Mouse (Mus musculus) forebrain, embryonic 15.5 days (tissue): ENCODE results near the gene Dohh. TPM values are rescaled to one million over a fixed set of nuclear protein-coding genes. Genes with fewer than 3 reads are reported as not detected.

Source experiments
- ATAC-seq: fragments of 200-750 bp; cut with Nextera tagmentation; replicated peaks from 2 replicates; pipeline ENCODE4 v1.8.0; 2017; ENCODE audit warnings: mild to moderate bottlenecking, moderate TSS enrichment, moderate library complexity
- H3K27ac ChIP-seq: fragments of 300-500 bp; sonication (generic); replicated peaks from 2 replicates; pipeline ENCODE4 v1.5.1; 2015; ENCODE audit warnings: mild to moderate bottlenecking, inconsistent platforms
- H3K27me3 ChIP-seq: fragments of 300-500 bp; sonication (generic); 2 replicates; pipeline ENCODE4 v1.6.1; 2015; ENCODE audit warnings: inconsistent platforms
- H3K36me3 ChIP-seq: fragments of 300-500 bp; sonication (generic); 2 replicates; pipeline ENCODE4 v1.6.1; 2015; ENCODE audit warnings: mild to moderate bottlenecking, inconsistent platforms
- H3K4me1 ChIP-seq: fragments of 300-500 bp; sonication (generic); 2 replicates; pipeline ENCODE4 v1.6.1; 2015; ENCODE audit warnings: inconsistent platforms
- H3K4me2 ChIP-seq: fragments of 300-500 bp; sonication (generic); replicated peaks from 2 replicates; pipeline ENCODE4 v1.6.1; 2015; ENCODE audit warnings: mild to moderate bottlenecking, inconsistent platforms
- H3K4me3 ChIP-seq: fragments of 300-500 bp; sonication (generic); 2 replicates; pipeline ENCODE4 v1.5.1; 2015; ENCODE audit warnings: mild to moderate bottlenecking, inconsistent platforms
- H3K9ac ChIP-seq: fragments of 300-500 bp; sonication (generic); replicated peaks from 2 replicates; pipeline ENCODE4 v1.6.1; 2015; ENCODE audit warnings: mild to moderate bottlenecking, inconsistent platforms
- H3K9me3 ChIP-seq: fragments of 300-500 bp; sonication (generic); 2 replicates; pipeline ENCODE4 v1.6.1; 2016; ENCODE audit warnings: inconsistent platforms
- WGBS: fragments of 180-500 bp; shearing (Covaris S2); methylation state at CpG from one replicate; pipeline ENCODE4 v1.1.7; 2015; ENCODE audit warnings: mixed read lengths; 5-methylcytosine and 5-hydroxymethylcytosine counted together
- polyA plus RNA-seq: library from polyadenylated mRNA; unstranded; fragments of >200 nt; fragmentation: Nextera tagmentation; extraction: Ambion mirVana; gene quantifications from 2 replicates; pipeline ENCODE4 v1.2.1, GENCODE M21; 2015

The Dohh gene
- polyA plus RNA-seq, 1 experiment from 2014 or later: 88.2 TPM

- 2% methylated on average over 50 of the region's 59 CpGs for WGBS
These were observed 6.3 kb upstream of the Dohh start, which contains the start of gene Fzr1 for GRCm38 (mm10) chr10:81377793-81378552. Fzr1 (minus strand) TSS chr10:81378516.

GRCm38 (mm10) chr10:81378553-81379182, 5.6 kb upstream of the Dohh start:
- Histone ChIP-seq H3K4me3 (peak overlapping the region; percentile 91), H3K27me3 (no peaks in the 10 kb centered on the region), H3K9me3 (no peaks in the 10 kb centered on the region), H3K4me1 (peaks cover 31% of the 10 kb centered on the region), H3K4me2 (peak overlapping the region; percentile 86), H3K9ac (peak overlapping the region; percentile 40), H3K36me3 (peaks cover 3% of the 10 kb centered on the region; the same call in 1 of the 2 replicates), H3K27ac (peak overlapping the region; percentile 78)
- under 1% methylated on average over 45 of the region's 46 CpGs for WGBS
- peak; percentile 97 for ATAC-seq

More at GRCm38 (mm10) chr10:81377793-81378552, 6.3 kb upstream of the Dohh start, which contains the start of gene Fzr1:
- no peaks in the 10 kb centered on the region for H3K9me3 ChIP-seq
- peak within 1 kb of the TSS; percentile 86 for H3K4me2 ChIP-seq
- H3K4me1 ChIP-seq: peaks cover 31% of the 10 kb centered on the region
- H3K27me3 ChIP-seq: no peaks in the 10 kb centered on the region
- H3K4me3 ChIP-seq: peak within 1 kb of the TSS; percentile 91
- H3K36me3 ChIP-seq: peaks cover 8% of the 10 kb centered on the region; the same call in 1 of the 2 replicates
- peak within 1 kb of the TSS; percentile 93 for H3K9ac ChIP-seq
- H3K27ac ChIP-seq: peak within 1 kb of the TSS; percentile 83
- ATAC-seq: peak; percentile 64

GRCm38 (mm10) chr10:81379183-81379553, 5.1 kb upstream of the Dohh start:
- Histone ChIP-seq H3K9me3 (no peaks in the 10 kb centered on the region), H3K27me3 (no peaks in the 10 kb centered on the region), H3K36me3 (no peaks in the 10 kb centered on the region; the same call in 1 of the 2 replicates), H3K4me3 (peak overlapping the region; percentile 91), H3K27ac (peak overlapping the region; percentile 78), H3K9ac (peak overlapping the region; percentile 40), H3K4me2 (peak overlapping the region; percentile 86), H3K4me1 (peaks cover 31% of the 10 kb centered on the region)
- ATAC-seq: peak; percentile 0; the same call in 1 of the 2 replicates
- 62% methylated on average over 3 of the region's 3 CpGs for WGBS

GRCm38 (mm10) chr10:81379809-81380378, 4.3 kb upstream of the Dohh start:
- Histone ChIP-seq H3K4me2 (no peak overlapping the region), H3K4me3 (no peak overlapping the region), H3K36me3 (no peaks in the 10 kb centered on the region), H3K27ac (no peak overlapping the region), H3K9me3 (no peaks in the 10 kb centered on the region), H3K4me1 (peaks cover 35% of the 10 kb centered on the region), H3K9ac (no peak overlapping the region), H3K27me3 (no peaks in the 10 kb centered on the region)
- ATAC-seq: no peak
- 94% methylated on average over 6 of the region's 6 CpGs for WGBS

GRCm38 (mm10) chr10:81382039-81382438, 2.2 kb upstream of the Dohh start:
- 88% methylated on average over 5 of the region's 5 CpGs for WGBS
- no peak for ATAC-seq
- no peak overlapping the region for H3K4me2 ChIP-seq

GRCm38 (mm10) chr10:81384605-81384982, 366 bp downstream of the Dohh start:
- WGBS: under 1% methylated on average over 19 of the region's 19 CpGs

More at GRCm38 (mm10) chr10:81382039-81382438, 2.2 kb upstream of the Dohh start:
- Histone ChIP-seq H3K9ac (no peak overlapping the region), H3K27ac (no peak overlapping the region), H3K4me3 (no peak overlapping the region), H3K4me1 (peaks cover 29% of the 10 kb centered on the region), H3K27me3 (no peaks in the 10 kb centered on the region), H3K36me3 (peaks cover 7% of the 10 kb centered on the region; the same call in 1 of the 2 replicates), H3K9me3 (no peaks in the 10 kb centered on the region)

GRCm38 (mm10) chr10:81385603-81386306, 1.5 kb downstream of the Dohh start:
- Histone ChIP-seq H3K4me3 (peak overlapping the region; percentile 93), H3K9ac (no peak overlapping the region), H3K4me2 (peak overlapping the region; percentile 96), H3K27ac (no peak overlapping the region), H3K4me1 (peaks cover 18% of the 10 kb centered on the region), H3K27me3 (no peaks in the 10 kb centered on the region), H3K9me3 (no peaks in the 10 kb centered on the region), H3K36me3 (peaks cover 22% of the 10 kb centered on the region)
- ATAC-seq: no peak
- WGBS: 84% methylated on average over 22 of the region's 22 CpGs

More at GRCm38 (mm10) chr10:81384605-81384982, 366 bp downstream of the Dohh start:
- H3K9me3 ChIP-seq: no peaks in the 10 kb centered on the region
- peak; percentile 31; the same call in 1 of the 2 replicates for ATAC-seq
- peak overlapping the region; percentile 96 for H3K4me2 ChIP-seq
- peak overlapping the region; percentile 93 for H3K4me3 ChIP-seq
- H3K9ac ChIP-seq: peak overlapping the region; percentile 79
- H3K4me1 ChIP-seq: peaks cover 18% of the 10 kb centered on the region
- peak overlapping the region; percentile 89 for H3K27ac ChIP-seq
- H3K27me3 ChIP-seq: no peaks in the 10 kb centered on the region
- H3K36me3 ChIP-seq: peaks cover 22% of the 10 kb centered on the region

- Histone ChIP-seq H3K9me3 (no peaks in the 10 kb centered on the region), H3K9ac (no peak overlapping the region), H3K27ac (no peak overlapping the region), H3K4me3 (no peak overlapping the region), H3K27me3 (no peaks in the 10 kb centered on the region), H3K4me1 (peaks cover 18% of the 10 kb centered on the region), H3K4me2 (no peak overlapping the region), H3K36me3 (peaks cover 22% of the 10 kb centered on the region)
- ATAC-seq: no peak
- 95% methylated on average over 20 of the region's 20 CpGs for WGBS
These were observed 3.5 kb downstream of the Dohh start for GRCm38 (mm10) chr10:81387716-81388115.

- peaks cover 25% of the 10 kb centered on the region for H3K4me1 ChIP-seq
- no peaks in the 10 kb centered on the region for H3K9me3 ChIP-seq
- no peak within 1 kb of the TSS for H3K27ac ChIP-seq
- H3K9ac ChIP-seq: no peak within 1 kb of the TSS
- WGBS: 88% methylated on average over 5 of the region's 5 CpGs
- H3K4me3 ChIP-seq: no peak within 1 kb of the TSS
- peaks cover 22% of the 10 kb centered on the region for H3K36me3 ChIP-seq
- no peak for ATAC-seq
- H3K27me3 ChIP-seq: no peaks in the 10 kb centered on the region
- H3K4me2 ChIP-seq: no peak within 1 kb of the TSS
These were observed 4.4 kb downstream of the Dohh start, which contains the start of gene Gm48552 for GRCm38 (mm10) chr10:81388505-81389055. Gm48552 (plus strand) TSS chr10:81389005.

GRCm38 (mm10) chr10:81389373-81389772, 5.1 kb downstream of the Dohh start:
- Histone ChIP-seq H3K4me2 (no peak overlapping the region), H3K9ac (no peak overlapping the region), H3K27ac (no peak overlapping the region), H3K27me3 (no peaks in the 10 kb centered on the region), H3K4me1 (peaks cover 29% of the 10 kb centered on the region), H3K4me3 (no peak overlapping the region), H3K36me3 (peaks cover 22% of the 10 kb centered on the region), H3K9me3 (no peaks in the 10 kb centered on the region)
- no peak for ATAC-seq
- WGBS: 49% methylated on average over 3 of the region's 3 CpGs
